Mouse (Mus musculus) liver, adult 2 months (tissue): ENCODE results near the gene Myom1. TPM values are rescaled to one million over a fixed set of nuclear protein-coding genes. Genes with fewer than 3 reads are reported as not detected.
A peak's percentile ranks its signal among the peaks of the same experiment; 100 is the strongest.

Experiments
- DNase-seq: peaks from one replicate; pipeline ENCODE4 v3.0.0-alpha.2; 2011; ENCODE audit warnings: low read depth, low spot score; ENCODE audit errors: extremely low read depth
- H3K27ac ChIP-seq: fragments of 200-500 bp; replicated peaks from 2 replicates; pipeline ENCODE4 v1.5.1; 2012; ENCODE audit warnings: low read depth, mild to moderate bottlenecking, control low read depth, inconsistent platforms, low read length; ENCODE audit not compliant: insufficient read depth
- H3K27me3 ChIP-seq: fragments of 200-500 bp; 2 replicates; pipeline ENCODE4 v1.6.1; 2012; ENCODE audit warnings: mild to moderate bottlenecking, moderate library complexity, low read length, inconsistent platforms; ENCODE audit not compliant: control insufficient read depth, insufficient read depth
- H3K36me3 ChIP-seq: fragments of 200-500 bp; 2 replicates; pipeline ENCODE4 v1.6.1; 2012; ENCODE audit warnings: low read length, inconsistent platforms; ENCODE audit not compliant: control insufficient read depth, insufficient read depth
- H3K4me1 ChIP-seq: fragments of 200-500 bp; 2 replicates; pipeline ENCODE4 v1.6.1; 2011; ENCODE audit warnings: low read length; ENCODE audit not compliant: control insufficient read depth, insufficient read depth
- H3K4me3 ChIP-seq: fragments of 200-500 bp; 2 replicates; pipeline ENCODE4 v1.5.1; 2011; ENCODE audit warnings: low read depth, mild to moderate bottlenecking, control low read depth, low read length, moderate library complexity; ENCODE audit not compliant: insufficient read depth
- H3K79me2 ChIP-seq: fragments of 200-500 bp; 2 replicates; pipeline ENCODE4 v1.6.1; 2012; ENCODE audit warnings: inconsistent platforms, mild to moderate bottlenecking, low read length, moderate library complexity; ENCODE audit not compliant: control insufficient read depth, insufficient read depth
- H3K9ac ChIP-seq: fragments of 200-500 bp; 2 replicates; pipeline ENCODE4 v1.6.1; 2012; ENCODE audit warnings: low read depth, mild to moderate bottlenecking, control low read depth, inconsistent platforms, low read length
- CTCF ChIP-seq: fragments of 200-500 bp; IDR thresholded peaks from 2 replicates; pipeline ENCODE4 v1.5.1; 2011; ENCODE audit warnings: low read depth, low read length, control low read depth
- POLR2A ChIP-seq: fragments of 200-500 bp; IDR thresholded peaks from 2 replicates; pipeline ENCODE4 v1.6.1; 2011; ENCODE audit warnings: low read length, control low read depth; ENCODE audit not compliant: insufficient read depth; ENCODE audit errors: extremely low read depth
- WGBS: fragments of 180-500 bp; shearing (Covaris S2); methylation state at CpG from one replicate; pipeline ENCODE4 v1.1.7; 2018; 5-methylcytosine and 5-hydroxymethylcytosine counted together
- polyA plus RNA-seq: library from polyadenylated mRNA; depleted of rRNA; stranded (reverse); fragments of >200 nt; gene quantifications from 2 replicates; pipeline ENCODE4 v1.2.3, GENCODE M21; 2012
- total RNA-seq: library from RNA; depleted of rRNA; stranded (reverse); fragments of >200 nt; gene quantifications from 2 replicates; pipeline ENCODE4 v1.2.3, GENCODE M21; 2014

Myom1 gene
- total and polyA plus RNA-seq, 2 experiments: 0.34 to 3.2 TPM

DNA sequence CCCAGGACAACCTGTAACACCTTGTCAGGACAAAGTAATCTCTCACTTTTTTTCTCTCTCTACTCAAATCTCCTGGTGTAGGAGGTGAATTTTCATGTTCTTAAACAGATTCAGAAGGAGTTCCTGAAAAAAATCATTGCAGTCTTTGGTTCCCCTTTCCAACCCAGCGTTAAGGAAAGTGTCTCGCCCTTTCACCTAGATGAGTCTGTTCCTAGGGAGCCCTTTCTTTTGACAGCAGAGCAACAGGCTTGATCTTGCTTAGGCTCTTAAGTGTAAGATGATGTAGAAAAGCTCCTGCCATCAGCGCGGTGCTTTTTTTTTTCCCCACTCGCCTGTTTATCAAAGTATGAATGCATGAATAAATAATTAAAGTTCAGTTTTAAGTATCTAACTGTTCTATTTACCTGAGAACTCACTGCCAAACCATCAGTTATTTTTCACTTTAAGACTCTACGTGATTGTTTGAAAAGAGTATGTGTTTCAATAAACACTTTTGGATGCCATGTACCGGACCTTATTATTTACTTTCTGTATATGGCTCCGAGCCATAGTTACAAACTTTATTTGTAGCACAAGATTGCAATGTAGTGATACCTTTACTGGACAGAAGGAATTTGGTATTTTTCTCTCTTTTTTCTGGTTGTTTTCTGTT is 94.2 kb downstream of the Myom1 start:
- peak; percentile 93 for DNase-seq
- H3K36me3 ChIP-seq: no peaks in the 10 kb centered on the region
- WGBS: 30% methylated on average over 8 of the region's 8 CpGs
- H3K27me3 ChIP-seq: no peaks in the 10 kb centered on the region
- peak overlapping the region; percentile 85 for H3K27ac ChIP-seq
- no peaks in the 10 kb centered on the region for H3K79me2 ChIP-seq
- no peak overlapping the region for H3K4me3 ChIP-seq
- H3K9ac ChIP-seq: peak overlapping the region; percentile 36; the same call in 1 of the 2 replicates
- H3K4me1 ChIP-seq: peaks cover 25% of the 10 kb centered on the region
- TF ChIP-seq POLR2A: no peak
- TF ChIP-seq CTCF: no peak

DNA sequence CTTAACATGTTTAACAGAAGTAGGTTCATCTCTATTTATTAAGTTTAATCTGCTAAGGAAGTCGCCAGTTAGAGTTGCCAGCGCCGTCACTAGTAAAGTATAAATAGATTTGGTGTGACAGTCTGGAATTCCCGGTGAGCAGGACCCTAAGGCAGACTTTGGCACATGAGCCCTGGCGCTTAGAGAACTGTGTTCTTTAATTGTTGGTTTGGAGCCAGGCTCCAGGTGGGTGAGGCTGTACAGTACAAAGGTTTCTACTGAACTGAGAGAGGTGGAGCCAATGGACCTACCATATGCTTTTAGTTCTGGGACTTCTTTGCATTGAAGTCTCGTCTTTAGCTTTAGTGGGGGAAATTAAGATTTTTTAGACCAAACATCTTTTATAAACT is 94.8 kb downstream of the Myom1 start:
- Histone ChIP-seq H3K79me2 (no peaks in the 10 kb centered on the region), H3K9ac (no peak overlapping the region), H3K4me3 (no peak overlapping the region), H3K27me3 (no peaks in the 10 kb centered on the region), H3K27ac (peak overlapping the region; percentile 17), H3K36me3 (no peaks in the 10 kb centered on the region), H3K4me1 (peaks cover 25% of the 10 kb centered on the region)
- TF ChIP-seq POLR2A (no peak), CTCF (no peak)
- 21% methylated on average over 6 of the region's 6 CpGs for WGBS
- peak; percentile 93 for DNase-seq

DNA sequence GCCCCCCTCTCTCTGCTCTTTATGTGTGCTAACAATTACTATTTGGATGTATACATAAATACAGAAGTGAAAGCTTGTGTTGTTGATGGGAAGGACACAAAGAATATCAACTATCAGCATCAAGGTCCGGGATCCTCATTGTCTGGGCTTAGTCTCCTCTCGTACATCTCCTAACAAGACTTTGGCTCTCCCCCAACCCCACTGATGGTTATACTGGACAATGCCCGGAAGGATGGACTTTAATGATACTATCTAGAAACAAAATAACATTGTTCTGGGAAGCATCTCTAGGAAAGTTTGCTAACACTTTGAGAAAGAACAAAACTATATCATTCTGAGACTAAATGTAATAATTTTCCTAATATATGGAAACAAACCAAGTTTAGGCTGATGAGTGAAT is 96.2 kb downstream of the Myom1 start:
- WGBS: 84% methylated on average over 3 of the region's 3 CpGs
- no peak for DNase-seq
- H3K27me3 ChIP-seq: no peaks in the 10 kb centered on the region
- no peak overlapping the region for H3K27ac ChIP-seq
- H3K79me2 ChIP-seq: no peaks in the 10 kb centered on the region
- TF ChIP-seq CTCF: no peak
- no peak for TF ChIP-seq POLR2A
- peaks cover 23% of the 10 kb centered on the region for H3K4me1 ChIP-seq
- no peaks in the 10 kb centered on the region for H3K36me3 ChIP-seq
- no peak overlapping the region for H3K4me3 ChIP-seq
- no peak overlapping the region for H3K9ac ChIP-seq

DNA sequence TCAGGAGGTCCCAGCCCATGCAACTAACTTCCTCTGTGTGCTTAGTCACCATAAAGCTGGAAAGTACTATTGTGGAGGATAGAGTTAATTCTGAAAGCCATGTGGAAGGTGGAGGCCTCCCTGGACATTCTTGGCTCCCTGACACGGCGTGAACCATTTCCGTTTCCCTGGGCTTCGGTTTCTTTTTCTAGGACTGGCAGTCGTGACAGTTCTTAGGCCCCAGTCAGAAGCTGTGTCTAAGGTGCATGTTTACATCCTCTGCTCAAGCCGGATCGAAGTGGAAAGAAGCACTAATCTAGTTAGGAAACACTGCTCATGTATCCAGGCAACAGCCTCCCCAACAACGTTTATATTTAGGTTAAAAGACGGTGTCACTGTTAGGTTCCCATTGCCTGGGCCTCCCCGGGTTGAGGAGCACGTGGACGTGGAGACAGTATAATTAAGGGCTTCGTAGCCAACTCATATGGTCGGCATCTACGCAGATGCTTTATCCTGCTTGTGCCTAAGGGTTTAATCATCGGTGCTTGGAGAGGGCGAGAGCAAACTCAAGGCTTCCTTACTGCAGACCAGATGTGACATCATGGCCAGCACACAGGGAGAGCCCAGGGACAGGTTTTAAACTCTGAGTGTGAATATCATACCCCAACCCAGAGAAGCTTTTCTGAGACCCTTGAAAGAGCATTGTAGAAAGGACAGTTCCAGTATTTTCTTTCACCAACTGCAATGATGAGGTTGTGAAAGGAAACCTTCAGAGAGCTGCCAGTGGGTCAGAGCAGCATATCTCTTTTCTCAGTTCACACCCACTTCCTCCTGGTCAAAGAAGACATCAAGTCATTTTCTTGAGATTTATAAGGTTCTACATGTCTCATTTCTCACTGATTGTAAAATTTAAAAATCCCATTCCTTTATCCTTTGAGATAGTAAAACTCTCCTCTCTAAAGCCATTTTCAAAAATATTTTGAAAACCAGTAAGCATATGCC is 100.4 kb downstream of the Myom1 start:
- Histone ChIP-seq H3K36me3 (no peaks in the 10 kb centered on the region), H3K27ac (peak overlapping the region; percentile 8; the same call in 1 of the 2 replicates), H3K9ac (no peak overlapping the region), H3K4me1 (peaks cover 6% of the 10 kb centered on the region), H3K27me3 (no peaks in the 10 kb centered on the region), H3K4me3 (no peak overlapping the region), H3K79me2 (no peaks in the 10 kb centered on the region)
- 38% methylated on average over 17 of the region's 17 CpGs for WGBS
- no peak for DNase-seq
- TF ChIP-seq CTCF: no peak

DNA sequence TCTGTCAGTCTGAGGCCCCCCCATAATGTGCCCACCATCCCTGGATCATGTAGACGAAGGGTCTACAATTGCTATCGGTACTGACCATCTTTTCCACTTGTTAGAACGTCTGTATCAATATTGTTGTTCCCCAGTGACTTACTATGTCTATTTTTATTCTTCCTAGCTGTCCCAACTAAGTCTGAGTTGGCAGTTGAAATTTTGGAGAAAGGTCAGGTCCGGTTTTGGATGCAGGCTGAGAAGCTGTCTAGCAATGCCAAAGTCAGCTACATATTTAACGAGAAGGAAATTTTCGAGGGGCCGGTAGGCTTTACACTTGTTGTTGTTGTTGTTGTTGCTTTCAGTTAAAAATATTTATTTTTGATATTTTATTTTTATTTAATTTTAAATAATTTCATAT is 102.9 kb downstream of the Myom1 start:
- no peak overlapping the region for H3K9ac ChIP-seq
- TF ChIP-seq POLR2A (no peak), CTCF (no peak)
- H3K36me3 ChIP-seq: no peaks in the 10 kb centered on the region
- H3K79me2 ChIP-seq: no peaks in the 10 kb centered on the region
- no peak for DNase-seq
- H3K27ac ChIP-seq: no peak overlapping the region
- H3K4me3 ChIP-seq: no peak overlapping the region
- H3K27me3 ChIP-seq: no peaks in the 10 kb centered on the region
- 94% methylated on average over 7 of the region's 7 CpGs for WGBS
- peaks cover 4% of the 10 kb centered on the region for H3K4me1 ChIP-seq
